Mouse (Mus musculus): ENCODE results near the gene Efna5. TPM values are rescaled to one million over a fixed set of nuclear protein-coding genes. Genes with fewer than 3 reads are reported as not detected.

Efna5 gene
- polyA plus RNA-seq, 1 experiment from 2014 or later: 37.0 TPM

DNA sequence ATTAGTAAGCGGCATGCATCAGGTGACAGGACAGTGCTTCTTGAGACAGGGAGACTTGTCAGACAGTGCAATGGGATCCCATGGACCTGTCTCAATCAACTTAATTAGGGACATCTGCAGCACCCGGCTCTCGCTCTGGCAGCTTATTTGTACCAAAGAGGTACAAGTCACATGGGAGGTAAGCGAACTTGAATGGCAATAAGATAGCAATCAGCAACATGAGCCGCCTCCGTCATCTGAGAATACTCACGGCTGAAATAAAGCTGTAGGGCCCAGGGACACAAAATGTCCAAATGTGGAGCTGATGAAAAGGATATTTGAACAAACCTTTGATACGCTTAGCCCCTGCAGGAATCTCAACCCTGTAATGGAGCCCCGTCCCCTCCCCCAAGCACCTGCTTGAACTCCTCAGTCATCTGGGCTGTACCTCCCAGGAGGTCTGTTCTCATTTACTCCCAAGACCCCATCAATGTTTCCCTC lies 186.1 kb downstream of the Efna5 start:
- peak; percentile 46 for DNase-seq (ENCODE audit: low spot score)
- WGBS: 38% methylated on average over 9 of the region's 9 CpGs
- no peak overlapping the region for H3K4me3 ChIP-seq
- peaks cover 38% of the 10 kb centered on the region for H3K4me1 ChIP-seq
- no peaks in the 10 kb centered on the region for H3K36me3 ChIP-seq
- no peaks in the 10 kb centered on the region for H3K9me3 ChIP-seq (replicated peaks)
- no peak overlapping the region for H3K27ac ChIP-seq
- peaks cover 29% of the 10 kb centered on the region; the same call in 1 of the 2 replicates for H3K27me3 ChIP-seq (ENCODE audit: low read depth, poor library complexity, severe bottlenecking)

DNA sequence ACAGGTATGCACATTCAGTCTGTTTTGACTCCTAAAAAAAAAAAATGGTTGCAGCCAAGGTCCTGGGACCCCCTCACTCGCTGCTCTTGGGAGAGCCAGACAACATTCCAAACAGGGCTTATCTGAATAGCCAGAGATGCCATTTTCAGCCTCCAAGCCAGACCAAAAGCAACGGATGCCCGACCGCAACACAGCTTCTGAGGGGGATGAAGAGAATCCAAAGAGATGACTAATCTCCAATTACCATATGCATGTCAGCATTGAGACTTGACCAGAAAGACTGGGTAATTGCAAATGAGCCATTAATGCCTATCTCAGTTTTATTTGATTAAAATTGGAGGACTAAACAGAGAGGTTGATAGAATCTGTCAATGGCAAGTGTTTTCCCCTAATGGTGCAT lies 188.9 kb downstream of the Efna5 start:
- Histone ChIP-seq H3K9me3 (replicated peaks) (no peaks in the 10 kb centered on the region), H3K27me3 (ENCODE audit: low read depth, poor library complexity, severe bottlenecking) (peaks cover 47% of the 10 kb centered on the region; the same call in 1 of the 2 replicates), H3K27ac (no peak overlapping the region), H3K4me3 (no peak overlapping the region), H3K36me3 (no peaks in the 10 kb centered on the region), H3K4me1 (peaks cover 24% of the 10 kb centered on the region)
- WGBS: 53% methylated on average over 4 of the region's 4 CpGs
- no peak for DNase-seq (ENCODE audit: low spot score)

GRCm38 (mm10) chr17:62691201-62691715 lies 189.9 kb downstream of the Efna5 start:
- WGBS: 92% methylated on average over 4 of the region's 4 CpGs
- no peak overlapping the region for H3K27ac ChIP-seq
- H3K4me3 ChIP-seq: no peak overlapping the region
- no peak for DNase-seq (ENCODE audit: low spot score)
- H3K9me3 ChIP-seq (replicated peaks): no peaks in the 10 kb centered on the region
- H3K27me3 ChIP-seq (ENCODE audit: low read depth, poor library complexity, severe bottlenecking): peaks cover 48% of the 10 kb centered on the region; the same call in 1 of the 2 replicates
- H3K36me3 ChIP-seq: no peaks in the 10 kb centered on the region
- peaks cover 24% of the 10 kb centered on the region for H3K4me1 ChIP-seq

- WGBS: 81% methylated on average over 8 of the region's 8 CpGs
- no peak overlapping the region for H3K4me3 ChIP-seq
- no peaks in the 10 kb centered on the region for H3K36me3 ChIP-seq
- DNase-seq (ENCODE audit: low spot score): no peak
- H3K27me3 ChIP-seq (ENCODE audit: low read depth, poor library complexity, severe bottlenecking): peaks cover 51% of the 10 kb centered on the region; the same call in 1 of the 2 replicates
- H3K27ac ChIP-seq: no peak overlapping the region
- peaks cover 21% of the 10 kb centered on the region for H3K4me1 ChIP-seq
- H3K9me3 ChIP-seq (replicated peaks): no peaks in the 10 kb centered on the region
These were observed 190.9 kb downstream of the Efna5 start for GRCm38 (mm10) chr17:62690256-62690655.

DNA sequence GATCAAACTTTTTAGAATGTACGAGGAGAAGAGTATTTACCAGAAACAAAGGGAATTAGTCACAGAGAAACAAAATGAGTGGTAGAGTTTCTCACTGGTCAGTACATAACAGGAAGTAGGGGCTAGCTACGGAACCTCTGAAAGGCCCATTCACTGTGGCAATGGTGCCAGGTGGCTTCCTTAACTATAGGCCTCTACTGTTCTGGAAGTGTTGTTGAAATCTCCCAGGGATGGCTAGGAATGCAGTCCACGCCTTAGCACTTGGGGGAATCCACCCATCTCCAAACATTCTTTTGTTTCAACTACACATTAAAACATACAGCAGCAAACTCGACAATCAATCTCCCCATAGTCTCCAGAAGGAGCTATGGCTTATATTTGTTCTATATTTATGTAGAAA lies 191.5 kb downstream of the Efna5 start:
- no peak for DNase-seq (ENCODE audit: low spot score)
- H3K27me3 ChIP-seq (ENCODE audit: low read depth, poor library complexity, severe bottlenecking): peaks cover 51% of the 10 kb centered on the region; the same call in 1 of the 2 replicates
- H3K27ac ChIP-seq: no peak overlapping the region
- H3K4me1 ChIP-seq: peaks cover 21% of the 10 kb centered on the region
- no peaks in the 10 kb centered on the region for H3K9me3 ChIP-seq (replicated peaks)
- 85% methylated on average over 4 of the region's 4 CpGs for WGBS
- no peak overlapping the region for H3K4me3 ChIP-seq
- H3K36me3 ChIP-seq: no peaks in the 10 kb centered on the region

DNA sequence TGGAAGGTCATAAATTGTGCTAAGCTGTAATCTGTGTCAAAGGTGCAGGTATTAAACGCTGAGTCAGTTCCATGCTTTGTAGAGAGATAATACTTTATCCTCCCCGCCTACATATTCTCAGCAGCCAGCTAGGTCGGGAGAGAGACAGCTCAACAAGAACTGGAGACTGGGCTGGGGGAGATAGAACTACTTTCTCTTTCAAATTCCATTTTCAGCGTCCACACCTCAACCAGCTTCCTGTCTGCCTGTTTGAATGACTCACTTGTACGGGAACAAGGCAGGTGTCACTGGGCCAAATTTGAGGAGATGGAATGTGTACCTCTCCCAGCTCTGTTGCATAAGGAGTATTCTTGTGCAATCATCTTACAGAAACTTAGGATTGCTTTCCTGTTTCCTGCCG lies 193.7 kb downstream of the Efna5 start:
- H3K9me3 ChIP-seq (replicated peaks): no peaks in the 10 kb centered on the region
- H3K36me3 ChIP-seq: no peaks in the 10 kb centered on the region
- no peak for DNase-seq (ENCODE audit: low spot score)
- H3K4me1 ChIP-seq: peaks cover 23% of the 10 kb centered on the region
- peaks cover 37% of the 10 kb centered on the region; the same call in 1 of the 2 replicates for H3K27me3 ChIP-seq (ENCODE audit: low read depth, poor library complexity, severe bottlenecking)
- H3K4me3 ChIP-seq: no peak overlapping the region
- 72% methylated on average over 6 of the region's 6 CpGs for WGBS
- H3K27ac ChIP-seq: no peak overlapping the region

GRCm38 (mm10) chr17:62685181-62685580 lies 195.9 kb downstream of the Efna5 start:
- Histone ChIP-seq H3K9me3 (replicated peaks) (no peaks in the 10 kb centered on the region), H3K27me3 (ENCODE audit: low read depth, poor library complexity, severe bottlenecking) (peaks cover 28% of the 10 kb centered on the region; the same call in 1 of the 2 replicates), H3K4me1 (peaks cover 22% of the 10 kb centered on the region), H3K4me3 (no peak overlapping the region), H3K36me3 (no peaks in the 10 kb centered on the region), H3K27ac (peak overlapping the region; percentile 54; the same call in 1 of the 2 replicates)
- WGBS: 58% methylated on average over 6 of the region's 6 CpGs
- no peak for DNase-seq (ENCODE audit: low spot score)

DNA sequence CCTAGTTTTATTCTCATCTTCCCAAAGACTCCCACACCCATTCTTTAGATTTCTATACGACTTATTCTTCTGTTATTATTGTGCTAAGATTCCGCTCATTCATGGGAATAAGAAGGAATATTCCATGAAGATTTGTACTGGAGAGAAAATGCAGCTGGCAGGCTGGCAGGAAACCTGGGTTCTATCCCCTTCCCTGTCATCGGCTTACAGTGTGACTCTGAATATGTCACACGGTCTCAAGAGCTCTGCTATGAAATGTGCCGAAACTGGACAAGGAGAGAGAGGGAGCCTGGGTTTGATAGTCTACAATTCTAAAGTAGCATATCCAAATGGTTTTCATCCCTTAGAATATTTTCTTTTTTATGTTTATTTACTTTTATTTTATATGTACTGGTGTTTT lies 198.0 kb downstream of the Efna5 start:
- Histone ChIP-seq H3K27me3 (ENCODE audit: low read depth, poor library complexity, severe bottlenecking) (peaks cover 17% of the 10 kb centered on the region; the same call in 1 of the 2 replicates), H3K36me3 (no peaks in the 10 kb centered on the region), H3K4me1 (peaks cover 26% of the 10 kb centered on the region), H3K4me3 (no peak overlapping the region), H3K9me3 (replicated peaks) (no peaks in the 10 kb centered on the region), H3K27ac (no peak overlapping the region)
- DNase-seq (ENCODE audit: low spot score): no peak
- WGBS: 90% methylated on average over 5 of the region's 5 CpGs

DNA sequence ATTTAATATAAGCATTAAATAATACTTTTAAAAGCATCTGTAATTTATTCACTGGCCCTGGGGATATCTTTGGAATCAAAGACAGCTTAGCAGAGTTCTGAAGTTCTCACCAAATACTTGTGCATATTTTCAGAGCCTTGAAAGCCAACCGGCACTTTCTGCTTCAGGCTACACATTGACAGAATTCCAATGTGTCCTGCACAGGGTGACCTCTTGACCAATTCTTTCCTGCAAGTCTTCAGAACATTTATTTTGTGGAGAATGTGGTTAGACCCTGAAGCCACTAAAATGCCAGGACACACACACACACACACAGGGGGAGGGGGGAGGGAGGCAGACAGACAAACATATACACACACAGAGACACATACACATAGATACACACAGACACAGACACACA lies 199.4 kb downstream of the Efna5 start:
- H3K9me3 ChIP-seq (replicated peaks): no peaks in the 10 kb centered on the region
- DNase-seq (ENCODE audit: low spot score): no peak
- no peak overlapping the region for H3K27ac ChIP-seq
- no peak overlapping the region for H3K4me3 ChIP-seq
- H3K27me3 ChIP-seq (ENCODE audit: low read depth, poor library complexity, severe bottlenecking): 0 out of 2 replicates have a peak, but pooled peaks cover 3% of the 10 kb centered on the region
- no peaks in the 10 kb centered on the region for H3K36me3 ChIP-seq
- WGBS: 36% methylated on average over 1 of the region's 1 CpGs
- peaks cover 32% of the 10 kb centered on the region for H3K4me1 ChIP-seq

DNA sequence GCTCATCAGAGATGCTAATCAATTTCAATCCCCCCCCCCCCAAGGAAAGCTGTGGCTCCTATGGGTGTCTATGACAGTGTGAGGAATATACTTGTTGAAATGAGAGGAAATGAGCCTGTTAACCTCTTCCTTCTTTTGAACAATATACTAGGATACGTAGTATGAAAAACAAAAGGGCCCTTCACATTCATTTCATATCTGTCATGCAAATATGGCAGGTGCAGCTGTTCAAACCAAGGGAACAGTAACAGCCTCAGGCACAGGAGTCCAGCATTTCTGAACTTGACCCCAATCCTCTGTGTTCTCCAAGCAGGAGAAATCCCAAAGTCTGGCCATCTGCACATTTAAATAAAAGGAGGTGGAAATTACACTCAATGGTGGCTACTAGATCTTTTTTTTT lies 200.4 kb downstream of the Efna5 start:
- Histone ChIP-seq H3K27me3 (ENCODE audit: low read depth, poor library complexity, severe bottlenecking) (no peaks in the 10 kb centered on the region), H3K27ac (no peak overlapping the region), H3K36me3 (no peaks in the 10 kb centered on the region), H3K4me1 (peaks cover 42% of the 10 kb centered on the region), H3K9me3 (replicated peaks) (no peaks in the 10 kb centered on the region), H3K4me3 (no peak overlapping the region)
- 68% methylated on average over 1 of the region's 1 CpGs for WGBS
- DNase-seq (ENCODE audit: low spot score): no peak

GRCm38 (mm10) chr17:62676832-62677231 lies 204.3 kb downstream of the Efna5 start:
- Histone ChIP-seq H3K27me3 (ENCODE audit: low read depth, poor library complexity, severe bottlenecking) (no peaks in the 10 kb centered on the region), H3K4me1 (peaks cover 50% of the 10 kb centered on the region), H3K4me3 (no peak overlapping the region), H3K9me3 (replicated peaks) (no peaks in the 10 kb centered on the region), H3K27ac (no peak overlapping the region), H3K36me3 (no peaks in the 10 kb centered on the region)
- no peak for DNase-seq (ENCODE audit: low spot score)
- WGBS: 64% methylated on average over 6 of the region's 6 CpGs

GRCm38 (mm10) chr17:62676409-62676808 lies 204.7 kb downstream of the Efna5 start:
- H3K4me1 ChIP-seq: peaks cover 50% of the 10 kb centered on the region
- H3K27ac ChIP-seq: no peak overlapping the region
- 58% methylated on average over 6 of the region's 6 CpGs for WGBS
- H3K4me3 ChIP-seq: no peak overlapping the region
- DNase-seq (ENCODE audit: low spot score): no peak
- H3K36me3 ChIP-seq: no peaks in the 10 kb centered on the region
- no peaks in the 10 kb centered on the region for H3K9me3 ChIP-seq (replicated peaks)
- H3K27me3 ChIP-seq (ENCODE audit: low read depth, poor library complexity, severe bottlenecking): no peaks in the 10 kb centered on the region

- peaks cover 48% of the 10 kb centered on the region for H3K4me1 ChIP-seq
- H3K27ac ChIP-seq: no peak overlapping the region
- DNase-seq (ENCODE audit: low spot score): peak; percentile 50
- no peaks in the 10 kb centered on the region for H3K36me3 ChIP-seq
- WGBS: 15% methylated on average over 5 of the region's 5 CpGs
- H3K4me3 ChIP-seq: no peak overlapping the region
- no peaks in the 10 kb centered on the region for H3K27me3 ChIP-seq (ENCODE audit: low read depth, poor library complexity, severe bottlenecking)
- H3K9me3 ChIP-seq (replicated peaks): no peaks in the 10 kb centered on the region
These were observed 205.3 kb downstream of the Efna5 start for GRCm38 (mm10) chr17:62675811-62676255.

- Histone ChIP-seq H3K27ac (no peak overlapping the region), H3K27me3 (ENCODE audit: low read depth, poor library complexity, severe bottlenecking) (no peaks in the 10 kb centered on the region), H3K4me3 (no peak overlapping the region), H3K36me3 (no peaks in the 10 kb centered on the region), H3K4me1 (peaks cover 41% of the 10 kb centered on the region), H3K9me3 (replicated peaks) (no peaks in the 10 kb centered on the region)
- WGBS: 75% methylated on average over 8 of the region's 8 CpGs
- DNase-seq (ENCODE audit: low spot score): no peak
These were observed 209.0 kb downstream of the Efna5 start for GRCm38 (mm10) chr17:62672068-62672467.

Data from limb, embryonic 10.5 days (tissue).